Mouse (Mus musculus) layer of hippocampus, adult 8-10 months (tissue): ENCODE results near the gene Dnajb2. TPM values are rescaled to one million over a fixed set of nuclear protein-coding genes. Genes with fewer than 3 reads are reported as not detected.
"Not testable (repeated sequence)": the region's sequence is repeated elsewhere in the genome, so short reads cannot be mapped to it uniquely, and the experiment has no call there.

Experiments
- DNase-seq, 2 experiments: peaks; one replicate each; pipeline ENCODE4 v3.0.0; 2022; ENCODE audit warnings: low spot score in 2 of 2
- total RNA-seq, 4 experiments: library from RNA; stranded (reverse); gene quantifications; 2 replicates each; pipeline ENCODE4 v1.2.4; 2022

Gene Dnajb2
- total RNA-seq, 4 experiments from 2014 or later, result 83.1 to 108 (median 93.1) TPM

DNA sequence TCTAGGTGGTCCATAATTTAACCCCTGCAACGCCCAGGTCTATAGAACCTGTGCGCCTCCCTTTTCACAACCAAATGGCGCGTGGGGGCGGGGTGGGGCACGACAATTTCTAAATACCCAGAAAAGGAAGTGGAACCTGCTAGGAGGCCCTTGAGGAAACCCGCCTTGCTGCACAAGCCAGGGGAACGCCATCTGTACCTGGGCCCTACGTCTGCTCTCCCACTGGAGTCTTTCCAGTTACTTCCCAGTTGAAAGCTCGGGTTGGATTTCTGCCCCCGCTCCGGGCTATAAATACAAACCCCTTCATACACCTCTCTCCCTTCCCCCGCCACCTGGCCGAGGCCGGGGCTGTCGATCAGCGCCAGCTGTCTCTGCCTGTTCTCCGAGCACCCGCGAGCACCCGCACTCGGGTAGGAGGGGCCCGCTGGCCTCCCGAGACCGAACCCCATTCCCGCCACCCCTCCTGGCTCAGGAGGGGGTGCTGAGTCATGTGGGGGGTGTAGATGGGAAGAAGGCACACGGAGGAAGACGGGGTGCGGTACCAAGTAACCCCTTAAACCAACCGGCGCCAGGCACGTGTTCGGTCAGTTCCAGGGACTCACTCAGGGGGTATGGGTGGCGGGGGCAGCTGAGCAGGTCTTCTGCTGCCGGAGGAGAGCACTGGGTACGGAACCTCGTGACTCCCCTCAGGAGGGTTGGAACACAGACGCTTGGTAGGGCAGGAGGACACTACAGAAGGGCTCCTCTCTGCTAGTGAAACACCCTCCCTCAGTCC, 17.8 kb upstream of the Dnajb2 start:
- DNase-seq, result peak; percentile 67 to 73

DNA sequence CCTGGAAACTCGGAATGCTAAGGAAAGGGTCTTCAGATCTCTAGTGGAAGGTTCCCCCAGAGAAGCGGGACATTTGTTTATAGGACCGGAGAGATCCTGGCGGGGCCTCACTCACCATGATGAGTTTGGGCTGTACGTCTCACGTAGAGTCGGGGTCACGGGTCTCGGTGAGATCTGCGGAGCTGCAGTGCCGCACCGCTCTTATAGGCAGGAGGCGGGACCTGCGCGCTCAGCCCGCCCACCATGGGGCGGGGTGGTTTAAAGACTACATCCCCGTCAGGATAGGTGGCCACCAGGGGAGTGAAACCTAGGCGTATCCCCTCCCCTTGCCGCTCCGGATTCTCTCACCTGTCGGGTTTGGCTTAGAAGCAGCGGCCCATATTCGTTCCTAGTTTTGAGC, 17.1 kb upstream of the Dnajb2 start:
- DNase-seq, result peak; percentile 88 to 92

DNA sequence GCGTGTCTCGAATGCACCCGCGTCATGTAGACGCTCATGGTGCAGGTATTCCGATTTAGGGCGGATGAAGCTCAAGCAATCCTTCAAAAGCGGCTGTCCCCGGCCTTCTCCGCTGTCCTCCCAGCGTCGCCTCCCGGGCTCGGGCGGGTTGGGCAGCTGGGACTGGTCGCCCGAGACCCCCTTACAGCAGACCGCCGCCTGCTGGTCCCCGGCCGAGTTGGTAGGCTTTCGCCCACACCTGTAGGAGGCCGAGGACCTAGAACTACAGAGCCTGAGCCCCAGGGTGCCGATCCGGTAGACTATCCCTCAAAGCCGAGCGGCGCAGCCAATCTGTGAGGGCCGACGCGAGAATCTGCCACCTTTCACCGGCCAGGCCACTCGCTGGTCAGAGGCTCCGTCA, 16.7 kb upstream of the Dnajb2 start, which contains the start of gene Tuba4a:
TSS of gene Tuba4a (minus strand) at position 335 of the 400 bp plus-strand sequence.
- peak in 1 of 2 experiments; percentile 22 for DNase-seq

DNA sequence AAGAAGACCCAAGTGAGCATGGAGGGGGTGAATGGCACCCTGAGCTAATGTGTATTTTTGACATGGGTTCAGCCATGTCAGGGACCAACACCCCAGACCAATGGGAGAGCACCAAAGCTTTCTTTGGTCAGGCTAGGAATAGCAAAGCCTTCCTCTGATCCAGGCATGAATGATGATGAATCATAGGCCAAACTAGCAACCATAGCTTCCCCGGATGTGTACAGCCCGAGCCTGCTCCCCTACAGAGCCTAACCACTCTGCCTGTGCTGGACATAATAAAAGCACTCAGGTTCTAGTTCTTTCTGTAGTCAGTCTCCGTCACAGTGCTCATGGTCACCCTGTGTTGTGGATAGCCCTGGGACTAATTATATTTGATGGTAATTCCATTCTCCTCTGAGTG, 14.7 kb upstream of the Dnajb2 start:
- no peak for DNase-seq

DNA sequence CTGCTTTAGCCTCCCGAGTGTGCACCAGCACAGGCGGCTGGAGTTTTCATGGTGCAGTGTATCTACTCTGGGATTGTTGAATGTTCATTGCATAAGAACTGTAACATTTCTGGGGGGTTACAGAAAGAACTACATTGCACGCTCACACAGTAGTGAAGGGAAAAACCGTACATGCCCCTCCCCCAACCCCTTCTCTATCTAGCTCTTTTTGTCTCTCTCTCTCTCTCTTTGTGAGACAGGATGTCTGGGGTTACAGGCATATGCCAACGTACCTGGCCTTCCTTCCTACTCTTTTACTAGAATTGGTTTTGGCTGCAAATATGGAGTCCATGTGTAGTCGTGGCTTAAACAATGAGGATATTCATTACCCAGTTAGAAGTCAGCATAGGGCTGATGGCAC, 13.3 kb upstream of the Dnajb2 start:
- no peak for DNase-seq

DNA sequence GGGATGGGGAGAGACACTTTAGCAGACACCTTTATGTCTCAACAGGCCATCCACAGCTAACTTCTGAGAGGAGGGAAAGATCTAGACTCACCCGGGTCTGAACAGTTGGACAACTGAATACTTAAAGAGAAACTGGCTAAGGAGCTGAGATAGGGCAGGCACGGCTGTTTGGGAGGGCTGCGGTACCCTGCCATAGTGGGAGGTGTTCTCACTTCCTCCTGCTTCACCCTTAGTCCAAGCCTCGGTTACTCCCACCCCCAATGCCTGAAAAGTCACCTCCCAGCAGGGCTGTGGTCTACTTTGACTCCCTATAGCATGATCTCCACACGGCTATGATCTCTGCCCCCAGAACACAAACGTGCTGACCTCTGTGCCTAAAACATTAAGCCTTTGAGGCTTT, 12.7 kb upstream of the Dnajb2 start:
- DNase-seq, result no peak

DNA sequence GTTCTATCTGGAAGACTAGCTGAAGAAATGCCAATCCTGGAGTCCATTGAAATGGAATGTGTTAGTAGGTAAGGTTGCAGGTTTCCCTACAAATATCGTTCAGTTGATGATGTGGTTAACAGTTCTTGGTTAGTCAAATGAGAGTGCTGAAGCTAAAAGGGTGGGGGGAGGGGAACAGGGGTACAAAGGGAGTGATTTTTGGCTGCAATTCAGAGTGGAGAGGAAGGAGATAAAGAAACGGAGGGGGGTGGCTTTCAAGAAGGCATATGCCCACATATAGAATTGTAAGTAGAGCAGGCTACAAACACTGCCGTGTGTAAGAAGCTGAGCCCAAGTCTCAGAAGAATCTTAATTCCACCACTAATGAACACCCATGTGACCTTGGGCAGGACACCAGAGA, 10.7 kb upstream of the Dnajb2 start:
- DNase-seq, result no peak

DNA sequence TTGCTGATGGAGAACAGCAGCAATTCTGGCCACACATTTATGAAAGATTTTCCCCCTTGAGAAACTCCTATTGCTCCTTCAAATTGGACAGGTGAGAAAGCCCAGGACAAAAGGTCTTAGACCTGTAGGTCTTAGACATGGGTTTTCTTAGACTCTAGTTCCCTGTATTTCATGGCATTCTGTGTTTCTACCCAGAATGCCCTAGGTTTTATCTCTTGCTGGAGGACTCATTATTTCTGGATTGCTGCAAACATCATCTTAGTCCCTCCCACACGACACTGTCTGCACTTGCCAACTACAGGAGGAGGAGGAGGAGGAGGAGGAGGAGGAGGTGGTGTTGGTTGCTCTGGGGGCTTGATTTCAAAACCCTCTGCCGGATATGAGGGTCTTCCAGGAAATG, 10.1 kb upstream of the Dnajb2 start:
- DNase-seq, result no peak

DNA sequence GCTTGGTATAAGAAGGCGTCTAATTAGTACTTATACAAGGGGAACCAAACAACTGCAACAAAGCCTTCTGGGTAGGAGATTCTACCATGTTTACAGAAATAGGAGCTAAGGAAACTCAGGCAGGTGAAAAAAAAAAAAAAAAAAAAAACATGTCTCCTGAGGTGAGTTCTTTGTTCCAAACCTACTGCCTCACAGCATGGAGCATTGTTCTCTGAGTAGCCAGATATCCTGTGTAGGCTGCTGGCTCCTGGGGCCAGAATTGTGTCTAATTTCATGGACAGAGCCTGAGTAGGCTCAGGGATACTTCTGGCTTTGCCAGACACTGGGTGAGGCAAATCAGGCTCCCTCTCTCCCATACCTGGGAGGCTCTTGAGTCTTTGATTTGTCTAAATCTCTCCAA, 8.6 kb upstream of the Dnajb2 start:
- DNase-seq, result no peak

DNA sequence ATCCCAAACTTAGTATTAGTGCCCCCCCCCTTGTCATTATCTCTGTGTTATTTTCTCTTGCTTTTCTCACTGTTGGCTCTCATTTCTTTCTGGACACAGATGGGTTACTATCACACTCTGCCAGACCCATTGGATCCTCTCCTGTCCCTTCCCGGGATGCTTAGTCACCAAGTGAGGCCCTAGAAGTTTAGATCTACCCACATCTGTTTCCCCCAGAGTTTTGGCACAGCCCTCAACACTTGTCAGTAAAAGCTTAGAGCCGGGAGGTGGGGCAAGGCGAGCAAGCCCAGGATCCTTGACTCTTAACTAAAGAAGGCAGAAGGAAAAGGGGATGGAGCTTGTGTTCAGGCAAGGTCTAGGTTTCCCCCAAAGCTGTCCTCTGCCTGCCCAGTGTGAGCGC, 7.0 kb upstream of the Dnajb2 start:
- no peak for DNase-seq

DNA sequence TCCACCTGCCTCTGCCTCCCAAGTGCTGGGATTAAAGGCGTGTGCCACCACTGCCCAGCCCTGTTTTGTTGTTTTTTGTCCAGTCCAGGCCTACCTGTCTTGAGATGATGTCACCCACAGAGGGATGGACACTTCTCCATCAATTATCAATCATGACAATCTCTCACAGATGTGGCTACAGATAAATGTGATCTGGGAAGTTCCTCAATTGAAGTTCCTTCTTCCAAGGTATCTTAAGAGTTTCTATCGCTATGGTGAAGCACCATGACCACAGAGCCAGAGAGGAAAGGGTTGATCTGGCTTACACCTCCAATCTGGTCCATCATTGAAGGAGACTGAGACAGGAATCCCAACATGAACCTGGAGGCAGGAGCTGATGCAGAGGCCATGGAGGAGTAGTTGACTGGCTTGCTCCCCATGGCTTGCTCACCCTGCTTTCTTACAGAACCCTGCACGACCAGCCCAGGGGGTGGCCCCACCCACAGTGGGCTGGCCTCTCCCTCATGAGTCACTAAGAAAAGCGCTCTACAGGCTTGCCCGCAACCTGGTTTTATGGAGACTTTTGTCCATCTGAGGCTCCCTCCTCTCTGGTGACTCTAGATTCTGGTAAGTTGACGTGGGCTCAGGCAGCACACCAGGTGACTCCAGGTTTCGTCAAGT, 5.7 kb upstream of the Dnajb2 start:
- DNase-seq, result no peak

DNA sequence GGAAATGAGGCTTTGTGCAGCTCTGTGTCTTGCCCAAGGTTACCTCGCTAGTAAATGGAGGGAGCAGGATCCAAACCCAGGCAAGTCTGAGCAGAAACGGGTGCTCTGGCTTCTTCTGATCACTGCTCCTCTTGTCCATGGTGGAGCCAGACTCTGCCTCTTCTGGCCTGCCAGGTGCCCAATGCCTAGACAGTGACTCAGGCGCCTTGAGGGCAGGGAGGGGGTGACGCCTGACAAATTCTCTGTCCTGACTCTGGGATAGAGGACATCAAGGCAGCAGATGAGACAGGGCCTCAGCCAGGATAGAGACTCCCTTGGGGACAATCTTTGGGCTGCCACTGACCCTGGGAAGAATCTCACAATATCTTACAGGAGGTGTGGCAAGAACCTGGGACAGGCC, 5.0 kb upstream of the Dnajb2 start:
- no peak for DNase-seq

DNA sequence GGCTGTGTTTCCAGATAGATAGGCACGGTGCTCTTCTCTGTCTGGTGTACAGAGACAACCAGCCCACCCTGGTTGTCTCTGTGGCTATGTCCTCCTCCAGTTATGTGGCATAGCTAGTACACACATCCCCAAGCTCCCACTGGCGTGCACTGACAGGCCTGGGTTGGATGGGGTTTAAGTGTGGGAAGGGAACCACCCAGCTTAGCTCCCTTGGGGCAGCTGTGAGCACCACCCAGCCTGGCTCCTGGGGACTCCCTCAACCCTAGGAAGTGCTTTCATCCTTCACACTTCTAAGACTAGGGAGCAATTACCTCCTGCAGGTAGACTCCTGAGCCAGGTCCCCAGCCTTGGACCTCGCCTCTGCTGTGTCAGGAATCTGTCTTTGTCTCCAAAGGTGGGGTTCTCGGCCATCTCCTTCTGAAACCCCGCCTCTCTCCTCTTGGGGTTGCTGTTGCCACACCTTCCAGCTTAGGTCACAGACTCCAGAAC, 4.5 kb upstream of the Dnajb2 start, which contains the start of gene A630095N17Rik:
TSS of gene A630095N17Rik (minus strand) at position 439 of the 489 bp plus-strand sequence.
- no peak for DNase-seq

DNA sequence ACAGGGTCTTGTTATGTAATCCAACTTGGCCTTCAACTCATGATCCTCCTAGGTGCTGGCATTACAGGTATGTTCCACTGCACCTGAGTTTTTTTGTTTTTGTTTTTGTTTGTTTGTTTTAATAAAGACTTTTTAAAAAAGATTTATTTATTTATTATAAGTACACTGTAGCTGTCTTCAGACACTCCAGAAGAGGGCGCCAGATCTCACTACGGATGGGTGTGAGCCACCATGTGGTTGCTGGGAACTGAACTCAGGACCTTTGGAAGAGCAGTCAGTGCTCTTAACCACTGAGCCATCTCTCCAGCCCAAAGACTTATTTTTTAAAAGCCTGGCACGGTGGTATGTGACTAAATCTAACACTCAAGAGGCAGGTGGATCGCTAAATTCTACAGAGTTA, 3.7 kb upstream of the Dnajb2 start:
- DNase-seq, result not testable (repeated sequence)

DNA sequence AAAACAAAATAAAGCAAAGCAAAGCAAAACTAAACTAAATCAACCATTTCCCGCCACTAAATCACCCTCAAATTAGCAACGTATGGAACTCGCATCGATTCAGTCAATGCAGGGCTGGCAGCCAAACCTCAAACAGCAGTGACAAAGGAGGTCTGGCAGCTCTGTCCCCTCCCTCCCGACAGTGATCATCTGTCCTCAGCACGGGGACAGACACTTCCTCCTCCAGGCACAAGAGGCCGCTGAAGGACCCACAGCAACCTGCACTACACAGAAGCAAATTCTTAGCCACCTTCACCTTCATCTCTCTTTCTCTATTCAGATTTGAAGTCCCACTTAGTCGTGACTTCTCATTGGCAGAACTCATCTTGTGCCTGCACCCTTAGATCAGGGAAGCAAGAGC, 1.6 kb upstream of the Dnajb2 start:
- peak; percentile 73 to 77 for DNase-seq

DNA sequence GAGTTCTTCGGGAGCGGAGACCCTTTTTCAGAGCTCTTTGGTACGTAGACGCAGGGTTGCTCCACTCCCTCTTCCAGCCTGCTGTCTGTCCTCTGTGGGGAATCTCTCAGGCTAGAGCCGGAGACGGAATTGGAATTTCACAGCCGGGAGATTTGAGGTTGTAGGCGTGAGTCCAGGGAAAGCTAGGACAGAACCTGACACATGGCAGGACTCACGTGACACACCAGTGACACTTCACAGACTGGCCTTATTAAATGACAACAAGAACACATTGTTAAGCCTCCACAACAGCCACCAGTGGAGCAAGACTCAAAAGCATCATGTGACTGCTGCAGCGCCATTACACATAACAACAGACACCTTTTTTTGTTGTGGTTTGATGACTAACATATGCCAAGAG, 3.4 kb downstream of the Dnajb2 start:
- peak in 1 of 2 experiments; percentile 77 for DNase-seq

DNA sequence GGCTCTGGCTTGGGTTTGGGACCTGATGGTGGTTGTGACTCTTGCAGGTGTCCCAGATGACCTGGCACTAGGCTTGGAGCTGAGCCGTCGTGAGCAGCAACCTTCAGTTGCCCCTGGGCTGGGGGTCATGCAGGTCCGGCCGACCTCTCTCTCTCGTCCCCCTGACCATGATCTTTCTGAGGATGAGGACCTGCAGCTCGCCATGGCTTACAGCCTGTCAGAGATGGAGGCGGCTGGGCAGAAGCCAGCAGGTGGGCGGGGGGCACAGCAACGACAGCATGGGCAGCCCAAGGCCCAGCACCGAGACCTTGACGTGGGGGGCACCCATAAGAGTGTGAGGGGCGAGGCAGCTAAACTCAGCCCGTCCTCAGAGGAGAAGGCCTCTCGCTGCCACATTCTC, 7.2 kb downstream of the Dnajb2 start:
- no peak for DNase-seq

DNA sequence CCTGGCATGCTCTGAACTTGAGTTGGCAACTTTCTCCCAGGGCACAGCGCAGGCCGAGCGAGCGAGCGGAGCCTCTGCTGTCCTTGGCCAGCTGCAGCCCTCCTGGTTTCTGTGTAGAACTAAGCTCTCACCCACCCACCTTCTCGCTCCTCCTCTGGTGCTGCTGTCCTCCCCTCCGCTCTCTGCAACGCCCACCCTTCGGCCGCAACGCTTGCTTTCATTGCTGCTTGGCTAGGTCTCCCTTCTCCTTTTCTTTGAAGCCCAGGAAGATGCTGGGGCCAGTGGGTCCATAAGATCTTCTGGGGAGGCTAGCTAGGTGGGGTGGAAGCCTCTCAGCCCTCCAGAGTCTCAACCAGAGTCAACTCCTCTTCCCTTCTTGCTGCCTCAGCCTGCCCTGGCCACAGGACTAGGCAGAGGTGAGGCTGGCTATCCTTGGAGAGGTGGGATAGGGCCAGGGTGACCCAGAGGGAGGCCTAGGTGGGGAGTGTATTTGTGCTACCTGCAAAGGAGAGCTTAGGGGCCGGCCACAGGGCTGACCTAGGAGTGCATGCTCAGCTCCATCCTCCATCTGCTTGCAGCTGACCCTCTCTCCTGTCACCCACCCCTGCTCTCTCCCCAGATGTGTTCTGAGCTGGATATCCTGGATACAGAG, 8.1 kb downstream of the Dnajb2 start:
- no peak for DNase-seq

DNA sequence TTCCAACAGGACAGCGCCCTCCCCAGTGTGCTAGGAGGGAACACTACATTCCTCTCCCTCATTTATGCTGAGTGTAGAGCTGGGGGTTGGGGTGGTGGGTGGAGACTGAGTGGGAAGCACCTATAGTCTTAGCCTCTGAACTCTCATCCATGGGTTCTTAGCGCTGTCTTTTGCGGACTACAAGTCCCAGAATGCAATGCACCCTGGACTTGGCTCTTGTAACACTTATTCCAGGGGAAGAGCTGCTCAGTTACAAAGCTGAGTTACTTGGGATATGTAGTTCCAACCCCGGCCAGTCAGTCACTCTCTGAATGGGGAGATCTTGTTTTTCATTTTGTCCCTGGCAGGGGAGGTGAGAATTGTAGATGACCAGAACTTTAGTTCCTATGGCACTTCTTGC, 8.6 kb downstream of the Dnajb2 start:
- no peak for DNase-seq

DNA sequence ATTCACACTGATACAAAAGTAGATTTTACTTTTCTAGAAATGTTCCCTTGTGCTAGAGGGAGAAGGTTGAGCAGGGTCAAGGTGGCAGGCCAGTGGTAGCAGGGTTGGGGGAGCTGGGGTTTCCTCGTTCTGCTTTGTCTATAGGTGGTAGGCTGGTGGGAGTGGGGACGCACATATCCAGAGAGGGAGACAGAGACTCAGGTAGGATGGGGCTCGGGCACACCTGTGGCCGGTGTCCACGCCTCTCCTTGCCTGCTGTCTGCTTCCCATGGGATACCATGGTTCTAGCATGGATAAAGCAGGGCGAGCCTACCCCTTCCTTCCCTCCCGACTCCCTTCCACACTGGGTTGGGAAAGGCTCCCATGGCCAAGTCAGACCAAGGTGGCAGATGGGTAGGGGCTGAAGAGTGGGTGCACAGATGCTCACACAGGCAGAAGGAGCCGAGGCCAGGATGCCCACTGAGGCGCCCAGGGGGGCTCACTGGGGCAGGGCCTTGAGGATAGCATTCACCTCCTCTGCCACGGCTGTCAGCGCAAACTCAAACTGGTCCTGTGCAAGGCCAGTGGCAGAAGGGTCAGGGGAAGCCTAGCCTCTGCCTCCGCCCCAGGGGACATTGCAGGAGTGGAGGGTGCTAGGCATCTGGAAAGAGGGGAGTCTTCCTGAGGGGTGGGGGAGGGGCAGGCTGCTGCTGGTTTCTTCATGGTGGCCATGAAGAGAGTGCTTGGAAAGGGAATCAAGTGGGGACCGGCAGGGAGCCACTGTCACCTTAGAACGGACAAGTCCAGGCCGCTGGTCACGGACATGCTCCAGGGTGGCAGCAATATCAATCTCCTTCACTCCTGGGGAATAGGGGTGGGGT, 11.1 kb downstream of the Dnajb2 start:
- no peak for DNase-seq

DNA sequence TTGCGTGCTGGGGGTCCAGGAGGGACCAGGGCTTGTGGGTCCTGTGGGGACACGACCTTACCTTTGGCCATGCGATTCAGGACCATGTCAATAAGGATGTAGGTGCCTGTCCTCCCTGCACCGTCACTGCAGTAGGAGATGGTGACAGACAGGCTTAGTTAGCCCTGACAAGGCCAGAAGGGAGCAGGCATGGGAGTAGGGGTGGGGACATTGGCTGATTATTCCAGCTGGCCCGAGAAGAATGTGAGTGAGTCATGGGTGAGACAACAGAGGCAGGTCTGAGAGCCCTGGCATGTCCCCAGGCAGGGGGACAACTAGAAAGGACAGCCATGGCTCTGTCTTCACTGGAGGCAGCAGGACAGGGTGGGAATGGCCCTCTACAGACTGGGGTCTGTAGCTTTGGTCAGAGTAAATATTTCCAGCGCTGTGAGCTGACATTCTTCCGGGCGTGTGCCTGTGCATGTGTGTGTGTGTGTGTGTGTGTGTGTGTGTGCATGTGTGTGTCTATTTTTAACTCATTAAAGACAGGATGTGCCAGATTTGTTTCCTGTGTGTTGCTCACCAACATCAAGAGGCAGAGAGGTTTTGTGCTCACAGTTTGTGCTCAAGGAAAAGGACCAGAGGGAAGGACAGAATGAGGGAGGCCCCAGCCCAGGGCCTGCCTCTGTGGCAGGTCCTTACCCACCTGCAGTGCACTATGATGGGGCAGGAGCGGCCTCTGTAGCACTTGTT, 12.0 kb downstream of the Dnajb2 start:
- DNase-seq, result no peak
